Mouse (Mus musculus): ENCODE data around the gene Elmo2. TPM values are rescaled to one million over a fixed set of nuclear protein-coding genes. Genes with fewer than 3 reads are reported as not detected.

Gene Elmo2
- polyA plus RNA-seq, 1 experiment from 2014 or later: 58.1 TPM

DNA sequence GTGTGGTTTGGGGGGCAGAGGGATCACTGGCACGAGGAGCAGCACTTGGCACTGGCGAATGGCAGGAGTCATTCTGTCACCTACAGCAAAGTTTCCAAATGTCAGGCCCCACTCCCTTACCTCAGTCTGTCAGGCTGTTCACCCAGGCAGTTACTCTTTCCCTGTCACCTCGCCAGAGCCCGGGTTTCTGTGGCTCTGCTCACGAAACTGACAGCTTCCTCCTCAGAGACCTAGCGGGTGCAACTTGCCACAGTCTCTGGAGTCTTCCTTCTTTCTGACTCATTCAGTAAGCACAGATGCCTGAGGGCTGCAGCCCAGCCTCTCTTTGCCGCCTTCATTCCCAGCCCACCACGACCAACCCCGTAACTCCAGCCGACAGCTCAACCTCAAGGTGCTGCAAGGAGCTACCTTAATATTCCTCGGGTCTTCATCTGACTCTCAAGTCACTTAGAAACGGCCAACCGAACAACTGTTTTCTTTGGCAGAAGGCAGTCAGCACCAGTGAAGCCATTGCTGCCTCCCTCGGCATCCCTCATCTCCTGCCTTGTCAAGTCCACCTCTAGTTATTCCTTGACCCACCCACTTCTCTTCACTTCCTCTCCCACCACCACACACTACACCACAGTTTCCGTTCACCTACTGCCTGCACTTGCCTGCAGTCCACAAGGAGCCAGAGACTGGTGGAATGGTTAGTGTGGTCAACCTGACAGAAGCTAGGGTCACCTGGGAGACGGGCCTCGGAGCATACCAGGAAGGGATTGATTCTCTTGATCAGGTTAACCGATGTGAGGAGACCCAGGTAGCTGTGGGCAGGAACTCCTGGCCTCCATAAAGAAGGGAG lies 39.7 kb downstream of the Elmo2 start:
- H3K4me1 ChIP-seq (replicated peaks): peaks cover 29% of the 10 kb centered on the region
- H3K4me3 ChIP-seq (replicated peaks): peak overlapping the region; percentile 86
- peak overlapping the region; percentile 87 for H3K4me2 ChIP-seq (replicated peaks)
- peak overlapping the region; percentile 70; the same call in 1 of the 2 replicates for H3K27ac ChIP-seq
- H3K9me3 ChIP-seq: no peaks in the 10 kb centered on the region
- no peak for ATAC-seq
- peak overlapping the region; percentile 81 for H3K9ac ChIP-seq
- WGBS: 62% methylated on average over 18 of the region's 18 CpGs
- H3K36me3 ChIP-seq: peaks cover 8% of the 10 kb centered on the region; the same call in 1 of the 2 replicates
- no peaks in the 10 kb centered on the region for H3K27me3 ChIP-seq (replicated peaks)

DNA sequence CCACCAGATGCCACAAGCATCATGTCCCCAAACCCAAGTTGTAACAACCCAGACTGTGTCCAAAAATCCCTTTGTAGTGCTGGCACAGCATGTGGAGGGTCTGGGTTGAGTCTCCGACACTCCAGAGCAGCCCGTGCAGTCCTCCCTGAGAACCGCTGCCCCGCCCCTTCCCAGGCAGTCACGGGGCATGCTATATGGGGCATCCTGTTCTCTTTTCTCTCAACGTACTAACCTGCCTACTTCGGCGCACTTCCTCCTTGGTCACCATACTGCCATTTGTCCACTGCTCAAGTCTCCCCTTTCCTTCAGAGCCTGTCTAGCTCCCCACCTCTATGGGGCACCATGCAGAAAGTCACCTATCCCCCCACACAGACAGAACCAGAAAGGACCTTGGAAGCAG lies 40.7 kb downstream of the Elmo2 start:
- WGBS: 84% methylated on average over 8 of the region's 8 CpGs
- H3K4me3 ChIP-seq (replicated peaks): no peak overlapping the region
- H3K4me1 ChIP-seq (replicated peaks): peaks cover 29% of the 10 kb centered on the region
- no peak for ATAC-seq
- H3K9me3 ChIP-seq: no peaks in the 10 kb centered on the region
- H3K36me3 ChIP-seq: peaks cover 12% of the 10 kb centered on the region; the same call in 1 of the 2 replicates
- H3K4me2 ChIP-seq (replicated peaks): peak overlapping the region; percentile 87; the same call in 1 of the 2 replicates
- no peaks in the 10 kb centered on the region for H3K27me3 ChIP-seq (replicated peaks)
- H3K9ac ChIP-seq: no peak overlapping the region
- H3K27ac ChIP-seq: no peak overlapping the region

DNA sequence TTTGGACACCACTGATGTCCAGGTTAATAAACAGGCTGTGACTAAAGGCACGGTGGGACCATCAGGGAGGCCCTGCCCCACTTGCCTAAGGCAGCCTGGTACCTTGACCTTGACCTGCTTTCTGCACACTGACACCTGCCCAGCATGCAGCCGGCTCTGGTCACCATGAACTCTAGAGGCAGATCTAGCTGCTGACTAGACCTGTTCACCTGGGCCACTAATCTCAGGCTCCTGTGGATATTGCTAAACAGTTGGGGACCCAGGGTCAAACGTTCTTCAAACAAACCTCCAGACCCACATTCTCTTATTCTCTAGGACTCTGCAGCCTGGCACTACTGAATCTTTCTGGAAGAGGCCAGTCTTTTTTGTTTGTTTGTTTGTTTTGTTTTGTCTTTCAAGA lies 41.2 kb downstream of the Elmo2 start:
- ATAC-seq: no peak
- no peak overlapping the region for H3K4me2 ChIP-seq (replicated peaks)
- no peak overlapping the region; the same call in 1 of the 2 replicates for H3K27ac ChIP-seq
- no peaks in the 10 kb centered on the region for H3K9me3 ChIP-seq
- H3K9ac ChIP-seq: no peak overlapping the region
- H3K36me3 ChIP-seq: peaks cover 17% of the 10 kb centered on the region; the same call in 1 of the 2 replicates
- WGBS: 61% methylated on average over 3 of the region's 3 CpGs
- no peaks in the 10 kb centered on the region for H3K27me3 ChIP-seq (replicated peaks)
- H3K4me3 ChIP-seq (replicated peaks): no peak overlapping the region
- H3K4me1 ChIP-seq (replicated peaks): peaks cover 29% of the 10 kb centered on the region

DNA sequence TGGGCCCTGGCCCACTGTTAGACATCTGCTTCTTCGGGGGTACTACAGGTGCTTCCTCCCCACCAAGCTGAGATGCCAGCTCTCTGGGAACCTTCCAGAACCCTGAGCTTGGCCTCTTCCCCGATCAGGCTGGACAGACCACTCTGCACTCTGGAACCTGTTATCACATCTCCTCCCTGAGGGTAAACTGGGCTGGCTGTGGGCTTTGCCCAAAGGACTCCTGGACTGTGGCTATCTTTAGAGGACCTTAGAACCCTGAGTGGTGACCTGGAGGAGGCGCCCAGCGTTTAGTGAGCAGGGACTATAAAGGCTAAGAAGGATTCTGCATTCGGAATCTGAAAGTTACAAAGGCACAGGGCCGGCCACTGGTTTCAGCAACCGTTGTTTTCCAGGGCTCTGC lies 41.9 kb downstream of the Elmo2 start:
- H3K4me3 ChIP-seq (replicated peaks): no peak overlapping the region
- peaks cover 29% of the 10 kb centered on the region for H3K4me1 ChIP-seq (replicated peaks)
- no peak overlapping the region for H3K9ac ChIP-seq
- peak overlapping the region; percentile 56; the same call in 1 of the 2 replicates for H3K27ac ChIP-seq
- H3K4me2 ChIP-seq (replicated peaks): no peak overlapping the region; the same call in 1 of the 2 replicates
- WGBS: 85% methylated on average over 7 of the region's 7 CpGs
- peak; percentile 42; the same call in 1 of the 2 replicates for ATAC-seq
- H3K27me3 ChIP-seq (replicated peaks): no peaks in the 10 kb centered on the region
- peaks cover 13% of the 10 kb centered on the region; the same call in 1 of the 2 replicates for H3K36me3 ChIP-seq
- H3K9me3 ChIP-seq: no peaks in the 10 kb centered on the region

DNA sequence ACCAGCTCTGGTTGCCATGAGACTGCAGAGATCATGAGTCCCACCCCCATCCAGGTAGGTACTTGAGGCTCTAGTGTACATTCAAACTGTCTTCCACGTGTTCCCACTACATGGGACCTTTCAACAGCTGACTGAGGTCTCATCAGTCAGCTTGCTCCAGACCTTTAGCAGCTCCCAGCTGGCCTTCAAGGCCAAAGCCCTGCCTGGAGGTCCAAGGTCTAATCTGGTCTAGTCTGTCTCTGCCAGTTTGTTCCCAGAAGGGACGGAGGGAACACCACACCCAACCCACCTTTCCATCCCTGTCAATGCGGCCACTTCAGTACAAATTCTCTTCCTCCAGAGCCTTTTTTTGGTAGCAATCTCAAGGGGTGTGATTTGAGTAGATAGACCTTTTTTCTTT lies 42.6 kb downstream of the Elmo2 start:
- H3K9me3 ChIP-seq: no peaks in the 10 kb centered on the region
- H3K4me1 ChIP-seq (replicated peaks): peaks cover 26% of the 10 kb centered on the region
- H3K36me3 ChIP-seq: peaks cover 13% of the 10 kb centered on the region; the same call in 1 of the 2 replicates
- ATAC-seq: no peak
- H3K4me2 ChIP-seq (replicated peaks): no peak overlapping the region
- no peak overlapping the region for H3K9ac ChIP-seq
- no peaks in the 10 kb centered on the region for H3K27me3 ChIP-seq (replicated peaks)
- WGBS: 74% methylated on average over 3 of the region's 3 CpGs
- no peak overlapping the region for H3K27ac ChIP-seq
- no peak overlapping the region for H3K4me3 ChIP-seq (replicated peaks)

DNA sequence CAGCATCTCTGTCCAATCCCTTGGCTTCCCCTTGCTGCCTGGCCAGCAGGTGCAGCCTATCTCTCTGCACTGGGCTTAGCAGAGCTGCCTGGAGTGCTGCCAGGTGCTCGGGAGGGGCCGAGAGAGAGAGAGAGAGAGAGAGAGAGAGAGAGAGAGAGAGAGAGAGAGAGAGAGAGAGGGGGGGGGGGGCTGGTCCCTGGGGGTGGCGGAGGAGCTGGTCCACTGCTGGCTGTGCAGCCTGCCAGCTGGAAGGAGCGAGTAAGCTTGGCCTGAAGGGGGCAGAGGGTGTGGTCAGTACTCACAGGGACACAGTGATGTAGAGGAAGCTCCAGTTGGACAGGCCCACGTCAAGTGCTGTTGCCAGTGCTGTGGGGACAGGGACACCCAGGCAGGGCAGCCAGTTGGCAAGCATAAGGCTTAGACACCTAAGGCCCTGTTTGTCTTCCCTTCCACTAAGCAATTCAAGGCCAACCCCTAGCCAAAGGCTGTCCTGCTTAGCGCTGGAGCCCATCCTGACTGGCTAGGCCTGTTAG lies 44.4 kb downstream of the Elmo2 start:
- H3K4me2 ChIP-seq (replicated peaks): no peak overlapping the region
- peaks cover 16% of the 10 kb centered on the region for H3K4me1 ChIP-seq (replicated peaks)
- H3K9me3 ChIP-seq: no peaks in the 10 kb centered on the region
- 45% methylated on average over 6 of the region's 6 CpGs for WGBS
- no peak overlapping the region for H3K9ac ChIP-seq
- no peak overlapping the region for H3K4me3 ChIP-seq (replicated peaks)
- H3K27ac ChIP-seq: no peak overlapping the region
- no peaks in the 10 kb centered on the region for H3K27me3 ChIP-seq (replicated peaks)
- no peak for ATAC-seq
- H3K36me3 ChIP-seq: peaks cover 22% of the 10 kb centered on the region; the same call in 1 of the 2 replicates

DNA sequence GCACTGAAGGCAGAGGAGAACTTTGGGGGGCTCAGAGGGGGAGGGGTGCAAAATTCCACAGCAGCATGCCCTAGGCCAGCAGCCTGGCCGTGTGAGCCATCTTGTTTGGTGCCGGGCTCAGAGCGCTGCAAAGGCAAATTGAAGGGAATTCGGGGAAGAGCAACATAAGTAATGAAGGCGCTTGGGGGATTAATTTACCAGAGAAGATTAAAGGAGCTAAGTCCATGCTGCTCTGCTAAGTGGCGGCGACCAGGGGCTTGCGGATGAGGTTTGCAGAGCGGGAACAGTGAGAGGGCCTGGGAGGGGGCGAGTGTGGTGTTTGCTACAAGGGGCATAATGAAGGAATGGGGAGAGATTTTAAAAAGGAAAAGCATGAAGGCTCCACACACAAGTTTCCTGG lies 46.9 kb downstream of the Elmo2 start:
- 69% methylated on average over 10 of the region's 10 CpGs for WGBS
- Histone ChIP-seq H3K36me3 (peaks cover 23% of the 10 kb centered on the region; the same call in 1 of the 2 replicates), H3K4me3 (replicated peaks) (no peak overlapping the region)

DNA sequence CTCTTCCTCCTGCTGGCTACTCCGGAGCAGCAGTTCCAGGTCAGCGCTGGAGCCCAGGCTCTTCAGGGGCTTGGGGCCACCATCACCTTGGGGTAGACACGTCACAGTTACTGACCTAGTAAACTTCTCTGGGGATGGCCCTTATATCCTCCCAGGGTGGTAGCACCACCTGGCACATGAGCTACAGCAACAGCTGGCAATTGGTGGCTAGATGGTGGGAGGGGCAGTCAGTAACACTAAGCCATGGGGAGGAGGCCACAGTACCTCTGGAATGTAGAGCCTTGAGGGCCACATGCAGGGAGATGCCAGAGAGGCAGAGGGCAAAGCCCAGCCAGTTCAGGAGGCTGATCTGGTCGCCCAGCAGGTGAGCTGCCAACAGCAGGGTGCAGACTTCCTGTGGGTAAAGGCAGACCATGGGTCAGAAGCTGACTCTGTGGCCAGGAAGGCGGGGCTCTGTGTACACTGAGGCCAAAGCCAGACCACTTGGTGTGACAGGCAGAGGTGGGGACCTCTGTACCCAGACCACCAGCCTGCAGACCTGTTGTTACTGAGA lies 49.0 kb downstream of the Elmo2 start:
- Histone ChIP-seq H3K9me3 (no peaks in the 10 kb centered on the region), H3K4me3 (replicated peaks) (no peak overlapping the region), H3K27ac (no peak overlapping the region), H3K36me3 (peaks cover 23% of the 10 kb centered on the region; the same call in 1 of the 2 replicates), H3K4me1 (replicated peaks) (0 out of 2 replicates have a peak, but pooled peaks cover 9% of the 10 kb centered on the region), H3K4me2 (replicated peaks) (no peak overlapping the region), H3K27me3 (replicated peaks) (no peaks in the 10 kb centered on the region), H3K9ac (no peak overlapping the region)
- WGBS: 85% methylated on average over 5 of the region's 5 CpGs
- ATAC-seq: no peak

More for the DNA sequence above, 46.9 kb downstream of the Elmo2 start:
- H3K27ac ChIP-seq: no peak overlapping the region
- no peaks in the 10 kb centered on the region for H3K27me3 ChIP-seq (replicated peaks)
- H3K9me3 ChIP-seq: no peaks in the 10 kb centered on the region
- 0 out of 2 replicates have a peak, but pooled peaks cover 13% of the 10 kb centered on the region for H3K4me1 ChIP-seq (replicated peaks)
- ATAC-seq: no peak
- H3K9ac ChIP-seq: no peak overlapping the region
- no peak overlapping the region for H3K4me2 ChIP-seq (replicated peaks)

DNA sequence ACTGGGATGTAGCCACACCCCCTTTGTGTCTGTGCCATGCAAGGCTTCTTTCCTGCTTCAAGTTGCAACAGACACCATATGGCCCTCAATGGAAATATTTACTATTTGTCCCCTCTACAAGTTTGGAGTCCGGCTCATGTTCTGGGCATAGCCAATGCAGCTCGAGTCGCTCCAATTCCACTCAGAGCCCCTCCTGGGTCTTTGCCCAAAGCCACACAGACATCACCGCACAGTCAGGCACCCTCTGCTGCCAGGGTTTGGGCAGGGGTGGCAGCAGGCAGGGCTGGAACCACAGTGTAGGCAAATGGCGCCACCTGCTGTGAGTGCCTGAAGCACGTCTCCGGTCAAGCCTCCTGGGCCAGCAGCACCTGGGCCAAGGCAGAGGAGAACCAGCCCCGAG lies 50.5 kb downstream of the Elmo2 start:
- peak; percentile 57 for ATAC-seq
- peaks cover 18% of the 10 kb centered on the region; the same call in 1 of the 2 replicates for H3K36me3 ChIP-seq
- no peaks in the 10 kb centered on the region for H3K27me3 ChIP-seq (replicated peaks)
- no peak overlapping the region for H3K4me2 ChIP-seq (replicated peaks)
- H3K9ac ChIP-seq: no peak overlapping the region
- no peak overlapping the region for H3K27ac ChIP-seq
- no peaks in the 10 kb centered on the region for H3K9me3 ChIP-seq
- 28% methylated on average over 8 of the region's 8 CpGs for WGBS
- H3K4me3 ChIP-seq (replicated peaks): no peak overlapping the region
- 0 out of 2 replicates have a peak, but pooled peaks cover 7% of the 10 kb centered on the region for H3K4me1 ChIP-seq (replicated peaks)

DNA sequence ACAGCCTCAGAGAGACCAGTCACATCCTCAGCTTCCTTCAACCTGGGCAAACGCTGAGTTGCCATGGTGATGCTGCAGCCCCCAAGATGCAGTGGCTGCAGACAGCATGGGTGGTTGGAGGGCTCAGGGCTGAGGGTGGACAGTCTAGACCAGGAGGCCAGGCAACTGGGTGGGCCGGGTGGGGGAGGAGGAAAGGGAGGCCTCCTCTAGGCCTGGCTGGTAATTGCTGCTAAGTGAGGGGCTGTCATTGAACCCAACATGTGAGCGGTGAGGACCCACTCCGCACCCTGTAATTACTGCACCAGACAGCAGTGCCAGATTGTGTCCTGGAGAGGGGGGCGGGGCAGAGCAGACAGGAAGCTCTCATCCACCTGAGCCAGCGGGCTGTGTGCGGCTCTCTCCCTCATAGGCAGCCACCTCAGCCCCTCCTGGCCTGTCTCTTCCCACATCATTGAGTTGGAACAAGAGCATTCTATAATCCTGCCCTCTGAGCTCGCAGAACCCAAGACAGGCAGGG lies 51.1 kb downstream of the Elmo2 start:
- no peaks in the 10 kb centered on the region for H3K27me3 ChIP-seq (replicated peaks)
- peak; percentile 48; the same call in 1 of the 2 replicates for ATAC-seq
- WGBS: 47% methylated on average over 8 of the region's 8 CpGs

DNA sequence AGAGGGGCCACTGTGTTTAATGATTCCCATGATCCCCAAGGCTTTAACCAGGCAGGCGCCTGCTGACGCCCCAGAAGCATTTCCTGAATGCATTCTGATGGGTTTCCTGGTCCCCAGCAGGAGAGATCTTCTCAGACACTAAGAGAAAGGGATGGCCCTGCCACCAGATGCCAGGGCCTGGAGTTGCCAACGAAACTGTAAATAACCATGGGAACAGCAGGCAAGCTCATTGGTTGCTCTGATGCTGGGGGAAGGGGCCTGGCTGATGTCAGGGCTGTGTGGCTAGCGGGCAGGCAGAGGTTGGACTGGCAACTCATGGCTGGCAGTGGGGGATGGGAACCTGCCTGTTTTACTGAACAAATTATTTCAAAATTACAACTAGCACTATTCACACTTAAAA lies 52.7 kb downstream of the Elmo2 start:
- Histone ChIP-seq H3K9ac (no peak overlapping the region), H3K4me2 (replicated peaks) (no peak overlapping the region), H3K27ac (no peak overlapping the region), H3K4me1 (replicated peaks) (0 out of 2 replicates have a peak, but pooled peaks cover 7% of the 10 kb centered on the region), H3K27me3 (replicated peaks) (0 out of 2 replicates have a peak, but pooled peaks cover 2% of the 10 kb centered on the region), H3K9me3 (no peaks in the 10 kb centered on the region), H3K36me3 (peaks cover 10% of the 10 kb centered on the region; the same call in 1 of the 2 replicates), H3K4me3 (replicated peaks) (no peak overlapping the region)
- ATAC-seq: no peak
- WGBS: 37% methylated on average over 4 of the region's 4 CpGs

More for the DNA sequence above, 51.1 kb downstream of the Elmo2 start:
- 0 out of 2 replicates have a peak, but pooled peaks cover 7% of the 10 kb centered on the region for H3K4me1 ChIP-seq (replicated peaks)
- no peak overlapping the region for H3K27ac ChIP-seq
- H3K9ac ChIP-seq: no peak overlapping the region
- H3K4me3 ChIP-seq (replicated peaks): no peak overlapping the region
- H3K9me3 ChIP-seq: no peaks in the 10 kb centered on the region
- no peak overlapping the region for H3K4me2 ChIP-seq (replicated peaks)
- H3K36me3 ChIP-seq: peaks cover 12% of the 10 kb centered on the region; the same call in 1 of the 2 replicates

DNA sequence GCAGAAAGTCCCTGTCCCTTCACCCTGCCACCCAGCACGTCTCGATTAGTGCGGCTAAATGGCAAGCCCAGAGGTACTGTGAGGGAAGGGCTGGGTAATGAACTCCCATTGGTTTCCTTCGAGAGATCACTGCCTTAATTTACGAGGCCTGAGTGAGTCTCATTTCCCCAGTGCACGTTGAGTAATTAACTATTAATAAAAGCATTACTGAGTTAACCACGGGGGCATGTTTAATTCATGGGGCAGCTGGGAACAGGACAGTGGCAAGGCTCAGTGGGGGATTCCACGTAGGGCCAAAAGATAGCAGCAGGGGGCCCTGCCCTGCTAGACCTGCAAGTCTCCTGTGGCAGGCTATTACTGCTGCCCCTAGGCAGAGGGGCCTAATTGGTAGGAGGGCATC lies 55.0 kb downstream of the Elmo2 start:
- Histone ChIP-seq H3K9ac (no peak overlapping the region), H3K4me2 (replicated peaks) (no peak overlapping the region), H3K9me3 (no peaks in the 10 kb centered on the region), H3K4me1 (replicated peaks) (0 out of 2 replicates have a peak, but pooled peaks cover 7% of the 10 kb centered on the region), H3K36me3 (no peaks in the 10 kb centered on the region), H3K27me3 (replicated peaks) (peaks cover 12% of the 10 kb centered on the region; the same call in 1 of the 2 replicates), H3K27ac (no peak overlapping the region), H3K4me3 (replicated peaks) (no peak overlapping the region)
- 20% methylated on average over 8 of the region's 8 CpGs for WGBS
- no peak for ATAC-seq

All from intestine, embryonic 15.5 days (tissue).